Mouse (Mus musculus) thymus, postnatal 4 days (tissue): ENCODE data around the gene Prr5l.

ENCODE experiments used
- DNase-seq: peaks from one replicate; pipeline ENCODE4 v3.0.0; 2021

Gene Prr5l

GRCm38 (mm10) chr2:101871179-101871578 lies 11.6 kb downstream of the Prr5l start:
- peak; percentile 40 for DNase-seq

GRCm38 (mm10) chr2:101868683-101869082 lies 14.1 kb downstream of the Prr5l start:
- DNase-seq = no peak

GRCm38 (mm10) chr2:101862219-101863123 lies 20.4 kb downstream of the Prr5l start:
- DNase-seq = no peak

GRCm38 (mm10) chr2:101860920-101861485 lies 21.8 kb downstream of the Prr5l start:
- no peak for DNase-seq

GRCm38 (mm10) chr2:101856174-101856573 lies 26.7 kb downstream of the Prr5l start:
- no peak for DNase-seq

- no peak for DNase-seq
Observed at GRCm38 (mm10) chr2:101854792-101855191, 28.0 kb downstream of the Prr5l start.

- no peak for DNase-seq
Observed at GRCm38 (mm10) chr2:101842756-101843155, 40.1 kb downstream of the Prr5l start.

GRCm38 (mm10) chr2:101834816-101835523 lies 47.9 kb downstream of the Prr5l start:
- DNase-seq = no peak

- DNase-seq = no peak
Observed at GRCm38 (mm10) chr2:101832361-101832760, 50.5 kb downstream of the Prr5l start.

GRCm38 (mm10) chr2:101831851-101832250 lies 51.0 kb downstream of the Prr5l start:
- no peak for DNase-seq

GRCm38 (mm10) chr2:101830186-101830915 lies 52.5 kb downstream of the Prr5l start:
- DNase-seq = no peak

- DNase-seq = no peak
Observed at GRCm38 (mm10) chr2:101829013-101829412, 53.8 kb downstream of the Prr5l start.

- no peak for DNase-seq
Observed at GRCm38 (mm10) chr2:101828057-101828643, 54.7 kb downstream of the Prr5l start.

GRCm38 (mm10) chr2:101827626-101828025 lies 55.2 kb downstream of the Prr5l start:
- DNase-seq = no peak

- no peak for DNase-seq
Observed at GRCm38 (mm10) chr2:101826950-101827600, 55.8 kb downstream of the Prr5l start.

GRCm38 (mm10) chr2:101826186-101826707 lies 56.6 kb downstream of the Prr5l start:
- DNase-seq = no peak

GRCm38 (mm10) chr2:101825226-101826120 lies 57.4 kb downstream of the Prr5l start:
- no peak for DNase-seq

GRCm38 (mm10) chr2:101823821-101824220 lies 59.0 kb downstream of the Prr5l start:
- DNase-seq = no peak

- no peak for DNase-seq
Observed at GRCm38 (mm10) chr2:101822785-101823184, 60.0 kb downstream of the Prr5l start.

- no peak for DNase-seq
Observed at GRCm38 (mm10) chr2:101820816-101821215, 62.0 kb downstream of the Prr5l start.
